Mouse (Mus musculus) limb, embryonic 12.5 days (tissue): ENCODE results near the gene Fbxw11. TPM values are rescaled to one million over a fixed set of nuclear protein-coding genes. Genes with fewer than 3 reads are reported as not detected.

Source experiments
- ATAC-seq: fragments of 200-750 bp; cut with Nextera tagmentation; 2 replicates; pipeline ENCODE4 v1.8.0; 2017; ENCODE audit warnings: low read depth, moderate TSS enrichment; ENCODE audit not compliant: insufficient number of reproducible peaks, insufficient read depth, low FRiP score, low TSS enrichment
- H3K27ac ChIP-seq: fragments of 300-500 bp; sonication (generic); 2 replicates; pipeline ENCODE4 v1.5.1; 2016; ENCODE audit warnings: mild to moderate bottlenecking, moderate library complexity
- H3K27me3 ChIP-seq: fragments of 300-500 bp; sonication (generic); 2 replicates; pipeline ENCODE4 v1.6.1; 2016; ENCODE audit warnings: mild to moderate bottlenecking, moderate library complexity
- H3K36me3 ChIP-seq: fragments of 300-500 bp; sonication (generic); 2 replicates; pipeline ENCODE4 v1.6.1; 2016; ENCODE audit warnings: mild to moderate bottlenecking, moderate library complexity
- H3K4me1 ChIP-seq: fragments of 300-500 bp; sonication (generic); replicated peaks from 2 replicates; pipeline ENCODE4 v1.6.1; 2016
- H3K4me2 ChIP-seq: fragments of 300-500 bp; sonication (generic); 2 replicates; pipeline ENCODE4 v1.6.1; 2016; ENCODE audit warnings: mild to moderate bottlenecking, moderate library complexity
- H3K4me3 ChIP-seq: fragments of 300-500 bp; sonication (generic); replicated peaks from 2 replicates; pipeline ENCODE4 v1.5.1; 2016; ENCODE audit warnings: mild to moderate bottlenecking
- H3K9ac ChIP-seq: fragments of 300-500 bp; sonication (generic); replicated peaks from 2 replicates; pipeline ENCODE4 v1.6.1; 2016; ENCODE audit warnings: mild to moderate bottlenecking, moderate library complexity
- H3K9me3 ChIP-seq: fragments of 300-500 bp; sonication (generic); 2 replicates; pipeline ENCODE4 v1.6.1; 2016; ENCODE audit warnings: mild to moderate bottlenecking, moderate library complexity
- WGBS: fragments of 180-500 bp; shearing (Covaris S2); methylation state at CpG from one replicate; pipeline ENCODE4 v1.1.7; 2016; 5-methylcytosine and 5-hydroxymethylcytosine counted together
- polyA plus RNA-seq: library from polyadenylated mRNA; unstranded; fragments of >200 nt; fragmentation: Nextera tagmentation; extraction: Ambion mirVana; gene quantifications from 2 replicates; pipeline ENCODE4 v1.2.1, GENCODE M21; 2016

Gene Fbxw11
- 91.0 and 97.5 TPM in 2 replicates for polyA plus RNA-seq

DNA sequence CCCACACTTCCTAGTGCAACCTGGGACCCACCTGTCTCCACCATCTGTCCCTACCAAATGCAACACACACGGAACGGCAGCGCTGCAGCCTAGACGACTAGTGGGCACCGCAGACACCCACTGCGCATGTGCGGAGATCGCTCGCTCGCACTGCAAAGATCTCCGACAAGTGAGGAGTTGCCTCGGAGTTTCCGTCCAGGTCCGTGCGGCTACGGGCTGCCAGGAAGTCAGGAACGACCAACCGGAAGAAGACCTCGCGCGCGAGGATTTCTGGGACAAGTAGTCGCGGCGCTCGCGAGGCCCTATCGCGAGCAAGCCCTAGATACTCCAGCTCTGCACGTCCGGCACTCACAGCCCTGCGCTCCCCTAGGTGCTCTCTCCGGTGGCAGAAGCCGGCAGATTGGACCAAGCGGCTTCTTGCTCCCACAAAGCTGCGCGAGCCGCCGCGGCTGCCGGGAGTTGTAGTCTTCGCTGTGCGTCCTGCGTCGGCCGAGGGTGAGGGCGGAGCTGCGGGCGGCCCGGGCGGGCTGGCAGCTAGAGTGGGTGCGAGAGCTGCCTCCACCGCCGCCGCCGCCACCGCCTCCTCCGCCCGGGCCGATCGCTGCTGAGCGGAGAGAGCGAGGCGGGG is at the start of gene Fbxw11:
Gene Fbxw11, plus strand, starts transcription at position 476 of the 628 bp plus-strand sequence.
- peak within 1 kb of the TSS; percentile 99 for H3K27ac ChIP-seq
- H3K9ac ChIP-seq: peak within 1 kb of the TSS; percentile 98
- H3K9me3 ChIP-seq: no peaks in the 10 kb centered on the region
- under 1% methylated on average over 63 of the region's 64 CpGs for WGBS
- no peaks in the 10 kb centered on the region for H3K27me3 ChIP-seq
- peak within 1 kb of the TSS; percentile 99 for H3K4me3 ChIP-seq
- peak; percentile 96 for ATAC-seq
- no peaks in the 10 kb centered on the region for H3K36me3 ChIP-seq
- peaks cover 38% of the 10 kb centered on the region for H3K4me1 ChIP-seq
- H3K4me2 ChIP-seq: peak within 1 kb of the TSS; percentile 88

DNA sequence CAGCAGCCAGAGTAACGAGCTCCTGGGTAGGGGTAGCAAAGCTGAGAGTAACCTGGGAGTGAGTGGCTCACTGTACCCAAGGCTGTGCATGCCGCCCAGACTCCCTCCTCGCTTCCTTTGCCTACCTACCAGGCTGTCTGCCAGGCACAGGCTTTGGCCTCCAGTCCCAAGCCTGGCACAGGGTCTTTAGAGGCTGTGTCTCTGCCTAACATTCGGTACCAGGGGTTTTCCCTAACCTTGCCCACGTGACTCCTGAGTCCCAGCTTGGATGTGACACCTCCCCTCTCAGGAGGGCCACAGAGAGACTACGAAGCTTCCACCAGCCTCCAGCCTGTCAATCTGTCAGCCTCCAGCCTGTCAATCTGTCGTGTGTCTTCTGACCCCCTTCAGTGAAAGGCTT is 49.4 kb upstream of the Fbxw11 start:
- Histone ChIP-seq H3K36me3 (no peaks in the 10 kb centered on the region), H3K4me1 (peaks cover 6% of the 10 kb centered on the region), H3K9ac (no peak overlapping the region), H3K27me3 (no peaks in the 10 kb centered on the region), H3K9me3 (0 out of 2 replicates have a peak, but pooled peaks cover 4% of the 10 kb centered on the region), H3K4me2 (no peak overlapping the region), H3K27ac (no peak overlapping the region), H3K4me3 (no peak overlapping the region)
- 85% methylated on average over 7 of the region's 7 CpGs for WGBS
- no peak for ATAC-seq

DNA sequence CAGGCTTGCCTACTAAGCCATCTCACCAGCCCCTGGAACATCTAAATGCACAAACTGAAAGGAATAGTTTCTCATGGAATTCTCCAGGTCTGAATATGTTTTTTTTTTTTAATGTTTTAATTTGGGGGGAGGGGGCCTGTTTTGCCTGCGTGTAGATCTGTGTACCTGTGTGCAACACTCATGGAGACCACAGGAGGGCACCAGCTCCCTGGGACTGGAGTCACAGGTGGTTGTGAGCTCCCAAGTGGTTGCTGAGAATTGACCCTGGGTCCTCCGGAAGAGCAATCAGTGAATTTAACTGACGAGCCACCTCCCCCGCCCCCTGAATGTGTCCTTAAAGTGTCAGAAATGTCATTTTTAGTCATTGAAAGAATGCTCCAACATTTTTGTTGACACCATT is 48.4 kb upstream of the Fbxw11 start:
- no peaks in the 10 kb centered on the region for H3K36me3 ChIP-seq
- H3K9ac ChIP-seq: no peak overlapping the region
- no peak overlapping the region for H3K4me3 ChIP-seq
- ATAC-seq: no peak
- WGBS: 91% methylated on average over 4 of the region's 4 CpGs
- no peak overlapping the region for H3K27ac ChIP-seq
- H3K27me3 ChIP-seq: no peaks in the 10 kb centered on the region
- 0 out of 2 replicates have a peak, but pooled peaks cover 4% of the 10 kb centered on the region for H3K9me3 ChIP-seq
- no peak overlapping the region for H3K4me2 ChIP-seq
- no peaks in the 10 kb centered on the region for H3K4me1 ChIP-seq

DNA sequence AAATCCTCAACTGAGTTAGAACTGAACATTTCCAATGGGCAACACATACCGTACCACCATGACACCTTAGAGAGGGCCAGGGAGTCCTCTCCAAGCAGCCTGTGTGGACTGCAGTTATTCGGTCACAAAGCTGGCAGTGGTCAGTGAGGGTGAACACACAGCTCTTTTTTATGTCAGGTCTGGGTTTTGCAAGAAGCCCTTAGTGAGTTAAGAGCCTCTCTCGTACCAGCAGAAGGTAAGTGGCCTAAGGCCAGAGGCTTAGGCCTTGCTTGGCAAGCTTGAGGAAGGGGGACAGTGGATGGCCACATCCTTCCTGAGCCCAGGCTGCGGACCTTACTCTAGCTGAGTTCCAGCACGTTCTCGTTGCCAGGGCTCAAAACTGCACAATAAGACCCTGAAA is 42.2 kb upstream of the Fbxw11 start:
- peaks cover 20% of the 10 kb centered on the region for H3K4me1 ChIP-seq
- ATAC-seq: no peak
- no peaks in the 10 kb centered on the region for H3K27me3 ChIP-seq
- WGBS: 89% methylated on average over 6 of the region's 6 CpGs
- no peak overlapping the region for H3K27ac ChIP-seq
- no peaks in the 10 kb centered on the region for H3K9me3 ChIP-seq
- H3K36me3 ChIP-seq: no peaks in the 10 kb centered on the region
- no peak overlapping the region for H3K9ac ChIP-seq
- H3K4me2 ChIP-seq: no peak overlapping the region
- no peak overlapping the region for H3K4me3 ChIP-seq

DNA sequence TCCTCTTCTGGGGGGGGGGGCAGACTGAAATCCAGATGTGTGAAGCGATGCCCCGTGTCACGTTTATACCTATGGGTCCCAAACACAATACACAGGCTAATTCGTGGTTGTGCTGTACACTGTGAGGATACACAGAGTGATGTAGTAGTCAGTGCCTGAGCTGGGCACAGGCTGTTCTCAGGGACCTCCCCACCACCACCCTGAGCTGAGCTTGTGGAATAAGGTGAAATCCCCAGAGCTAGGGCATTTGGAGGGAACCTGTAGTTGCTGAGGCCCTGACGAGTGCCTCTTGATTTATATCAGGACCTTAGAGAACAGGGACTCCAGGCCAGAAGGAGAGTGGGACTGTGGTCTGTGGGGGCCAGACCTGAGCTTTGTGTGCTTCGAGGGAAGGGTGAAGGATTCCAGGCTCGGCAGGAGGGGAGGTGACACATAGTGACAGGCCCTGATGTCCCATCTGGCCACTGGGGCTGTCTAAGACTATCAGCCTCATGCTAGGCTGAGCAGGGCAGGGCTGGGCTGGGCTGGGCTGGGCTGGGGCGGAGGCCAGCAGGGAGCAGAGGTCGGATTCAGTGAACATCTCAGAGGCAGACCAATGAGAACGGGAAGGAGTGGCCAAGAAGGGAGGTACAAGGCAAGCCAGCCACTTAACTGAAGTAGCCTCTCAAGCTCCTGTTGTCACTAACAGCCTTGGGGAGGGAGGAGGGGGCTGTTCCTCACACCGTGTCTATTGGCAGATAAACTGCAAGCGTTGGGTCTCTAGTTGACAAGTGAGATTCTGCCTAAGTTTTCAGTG is 40.8 kb upstream of the Fbxw11 start:
- Histone ChIP-seq H3K9me3 (no peaks in the 10 kb centered on the region), H3K4me2 (no peak overlapping the region), H3K27ac (no peak overlapping the region), H3K9ac (no peak overlapping the region), H3K27me3 (no peaks in the 10 kb centered on the region), H3K36me3 (no peaks in the 10 kb centered on the region), H3K4me3 (no peak overlapping the region), H3K4me1 (peaks cover 22% of the 10 kb centered on the region)
- ATAC-seq: peak; percentile 20; the same call in 1 of the 2 replicates
- 36% methylated on average over 12 of the region's 12 CpGs for WGBS

DNA sequence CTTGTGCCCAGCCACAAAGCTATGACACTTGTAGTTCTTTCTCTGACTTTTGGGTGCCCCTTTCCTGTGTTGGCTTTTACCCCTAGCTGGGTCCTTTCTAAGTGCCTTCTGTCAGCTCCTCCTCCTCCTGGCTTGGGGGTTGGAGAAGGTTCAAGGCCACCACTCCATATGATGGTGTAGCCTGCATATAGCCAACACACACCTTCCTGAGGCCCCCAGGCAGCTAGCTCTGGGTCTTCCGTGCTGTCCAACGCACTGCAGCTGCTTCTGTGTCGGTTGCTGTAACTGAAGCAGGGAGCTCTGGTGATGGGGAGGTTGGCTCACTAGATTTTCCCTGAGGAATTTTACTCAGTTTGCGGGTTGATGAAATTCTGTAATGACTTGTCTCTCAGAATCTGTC is 37.9 kb upstream of the Fbxw11 start:
- Histone ChIP-seq H3K4me1 (peaks cover 22% of the 10 kb centered on the region), H3K9ac (no peak overlapping the region), H3K36me3 (no peaks in the 10 kb centered on the region), H3K4me3 (no peak overlapping the region), H3K27me3 (no peaks in the 10 kb centered on the region), H3K27ac (peak overlapping the region; percentile 79), H3K4me2 (peak overlapping the region; percentile 16; the same call in 1 of the 2 replicates), H3K9me3 (0 out of 2 replicates have a peak, but pooled peaks cover 3% of the 10 kb centered on the region)
- ATAC-seq: no peak
- 50% methylated on average over 4 of the region's 4 CpGs for WGBS

DNA sequence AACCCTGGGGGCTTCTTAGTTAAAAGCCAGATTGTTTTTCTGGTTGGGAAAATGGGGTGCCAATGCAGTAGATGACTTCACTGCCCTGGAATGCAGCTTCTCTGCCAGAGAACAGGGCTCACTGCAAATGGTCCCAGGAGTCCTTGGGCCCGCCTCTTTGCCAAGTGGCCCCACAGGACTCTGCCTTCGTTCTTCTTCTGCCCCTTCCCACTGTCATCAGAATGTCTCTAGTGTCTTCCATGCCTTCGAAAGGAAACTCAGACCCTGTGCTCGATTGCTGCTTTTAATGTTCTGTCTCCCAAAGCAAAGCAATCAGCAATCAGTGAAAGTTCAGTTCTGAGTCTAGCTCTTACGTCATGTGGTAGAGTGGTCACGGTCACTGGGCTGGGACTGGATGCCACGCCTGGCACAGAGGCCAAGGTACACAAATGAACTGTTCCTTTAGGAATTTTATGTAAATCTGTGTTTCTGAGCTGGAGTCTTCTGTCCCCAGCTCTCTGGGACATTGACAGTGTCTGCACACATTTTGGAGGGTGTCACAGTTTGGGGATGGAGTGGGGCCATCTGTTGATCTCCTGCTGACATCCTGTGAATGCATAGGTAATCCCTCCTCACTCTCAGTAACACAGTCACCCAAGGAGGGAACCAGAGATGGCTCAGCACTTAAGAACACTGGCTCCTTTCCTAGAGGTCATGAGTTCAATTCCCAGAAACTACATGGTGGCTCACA is 37.2 kb upstream of the Fbxw11 start:
- Histone ChIP-seq H3K9ac (no peak overlapping the region), H3K9me3 (0 out of 2 replicates have a peak, but pooled peaks cover 3% of the 10 kb centered on the region), H3K27me3 (no peaks in the 10 kb centered on the region), H3K27ac (peak overlapping the region; percentile 79), H3K4me1 (peaks cover 22% of the 10 kb centered on the region), H3K4me3 (no peak overlapping the region), H3K4me2 (no peak overlapping the region), H3K36me3 (no peaks in the 10 kb centered on the region)
- ATAC-seq: peak; percentile 34; the same call in 1 of the 2 replicates
- WGBS: 53% methylated on average over 7 of the region's 7 CpGs

DNA sequence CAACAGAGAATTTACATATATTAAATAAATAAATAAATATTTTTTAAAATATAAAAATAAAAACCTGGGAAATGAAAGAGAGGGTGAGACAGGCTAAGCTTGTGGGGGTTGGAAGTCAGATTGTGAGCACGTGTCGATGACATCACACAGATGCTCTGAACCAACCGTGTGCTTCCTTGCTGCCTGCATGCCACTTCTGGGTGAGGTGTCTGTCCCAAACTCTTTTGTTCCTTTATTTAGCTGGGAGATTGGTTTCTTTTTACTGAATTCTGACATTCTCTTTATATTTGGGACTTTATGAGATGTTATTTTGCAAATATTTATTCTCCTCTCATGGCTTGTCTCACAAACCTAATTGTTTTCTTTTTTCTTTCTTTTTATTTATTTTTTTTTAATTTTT is 36.6 kb upstream of the Fbxw11 start:
- Histone ChIP-seq H3K27me3 (no peaks in the 10 kb centered on the region), H3K27ac (no peak overlapping the region), H3K9ac (no peak overlapping the region), H3K4me1 (peaks cover 22% of the 10 kb centered on the region), H3K36me3 (no peaks in the 10 kb centered on the region), H3K4me2 (no peak overlapping the region), H3K4me3 (no peak overlapping the region), H3K9me3 (0 out of 2 replicates have a peak, but pooled peaks cover 3% of the 10 kb centered on the region)
- 83% methylated on average over 3 of the region's 3 CpGs for WGBS
- no peak for ATAC-seq

DNA sequence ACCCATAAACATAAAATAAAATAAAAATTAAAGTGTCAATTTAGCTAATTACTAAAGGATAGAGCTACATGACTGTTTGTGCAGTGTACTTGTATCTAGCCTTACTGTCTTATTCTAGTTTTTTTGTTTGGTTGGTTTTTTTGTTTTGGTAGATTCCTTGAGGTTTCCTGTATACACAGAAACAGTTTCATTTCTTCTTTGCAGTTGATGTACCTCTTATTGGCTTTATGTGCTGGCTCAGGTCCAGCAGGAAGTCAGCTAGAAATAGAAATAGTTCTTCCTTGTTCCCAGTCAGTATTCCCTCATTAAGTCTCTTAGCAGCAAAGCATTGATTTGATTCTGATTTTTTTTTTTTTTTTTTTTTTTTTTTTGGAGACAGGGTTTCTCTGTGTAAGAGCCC is 35.2 kb upstream of the Fbxw11 start:
- Histone ChIP-seq H3K4me3 (no peak overlapping the region), H3K4me2 (no peak overlapping the region), H3K9me3 (0 out of 2 replicates have a peak, but pooled peaks cover 3% of the 10 kb centered on the region), H3K27ac (no peak overlapping the region), H3K9ac (no peak overlapping the region), H3K4me1 (peaks cover 28% of the 10 kb centered on the region), H3K36me3 (no peaks in the 10 kb centered on the region), H3K27me3 (no peaks in the 10 kb centered on the region)
- no peak for ATAC-seq

DNA sequence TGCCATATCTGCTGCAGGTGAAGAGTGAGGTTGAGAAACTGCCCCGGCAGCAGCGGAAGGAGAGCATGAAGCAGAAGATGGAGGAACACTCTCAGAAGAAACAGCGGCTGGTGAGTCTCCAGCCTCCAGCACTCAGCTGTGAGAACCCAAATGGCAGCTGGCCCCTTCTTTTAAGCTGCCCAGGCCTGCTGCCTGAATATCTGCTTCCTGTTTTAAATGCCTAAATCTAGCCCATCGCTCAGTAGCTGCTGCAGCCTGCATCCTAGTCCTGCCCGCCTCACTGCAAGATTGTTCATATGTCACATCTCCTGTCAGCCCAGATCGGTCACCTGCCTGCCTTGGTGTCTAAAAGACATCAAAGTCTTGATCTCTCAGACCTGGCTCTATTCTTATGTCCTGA is 31.9 kb upstream of the Fbxw11 start:
- H3K27ac ChIP-seq: no peak overlapping the region
- H3K9ac ChIP-seq: no peak overlapping the region
- no peaks in the 10 kb centered on the region for H3K27me3 ChIP-seq
- 0 out of 2 replicates have a peak, but pooled peaks cover 3% of the 10 kb centered on the region for H3K9me3 ChIP-seq
- WGBS: 82% methylated on average over 6 of the region's 6 CpGs
- no peak overlapping the region for H3K4me3 ChIP-seq
- peaks cover 12% of the 10 kb centered on the region for H3K4me1 ChIP-seq
- no peak for ATAC-seq
- no peaks in the 10 kb centered on the region for H3K36me3 ChIP-seq
- no peak overlapping the region for H3K4me2 ChIP-seq

DNA sequence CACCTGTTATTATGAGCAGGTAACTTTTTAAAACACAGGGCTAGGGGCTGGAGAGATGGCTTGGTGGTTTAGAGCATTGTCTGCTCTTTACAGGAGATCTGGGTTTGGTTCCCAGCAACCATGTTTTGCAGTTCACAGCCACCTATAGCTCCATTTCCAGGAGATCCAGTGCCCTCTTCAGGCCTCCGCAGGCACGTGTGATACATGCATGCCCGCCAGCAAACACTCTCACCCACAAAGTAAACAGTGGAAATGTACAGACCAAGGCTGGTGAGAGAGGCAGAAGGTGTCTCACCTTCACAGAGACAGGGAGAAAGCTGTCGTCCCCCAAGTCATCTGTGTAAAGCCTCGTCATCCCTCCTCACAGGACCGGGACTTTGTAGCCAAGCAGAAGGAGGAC is 30.2 kb upstream of the Fbxw11 start:
- no peaks in the 10 kb centered on the region for H3K9me3 ChIP-seq
- no peak overlapping the region for H3K27ac ChIP-seq
- H3K36me3 ChIP-seq: no peaks in the 10 kb centered on the region
- no peak overlapping the region for H3K4me3 ChIP-seq
- H3K27me3 ChIP-seq: no peaks in the 10 kb centered on the region
- no peak for ATAC-seq
- 79% methylated on average over 6 of the region's 6 CpGs for WGBS
- H3K9ac ChIP-seq: no peak overlapping the region
- H3K4me1 ChIP-seq: peaks cover 20% of the 10 kb centered on the region
- no peak overlapping the region for H3K4me2 ChIP-seq
